Mouse (Mus musculus): Measurements from ENCODE around the gene Tbcc.

Gene Tbcc

DNA sequence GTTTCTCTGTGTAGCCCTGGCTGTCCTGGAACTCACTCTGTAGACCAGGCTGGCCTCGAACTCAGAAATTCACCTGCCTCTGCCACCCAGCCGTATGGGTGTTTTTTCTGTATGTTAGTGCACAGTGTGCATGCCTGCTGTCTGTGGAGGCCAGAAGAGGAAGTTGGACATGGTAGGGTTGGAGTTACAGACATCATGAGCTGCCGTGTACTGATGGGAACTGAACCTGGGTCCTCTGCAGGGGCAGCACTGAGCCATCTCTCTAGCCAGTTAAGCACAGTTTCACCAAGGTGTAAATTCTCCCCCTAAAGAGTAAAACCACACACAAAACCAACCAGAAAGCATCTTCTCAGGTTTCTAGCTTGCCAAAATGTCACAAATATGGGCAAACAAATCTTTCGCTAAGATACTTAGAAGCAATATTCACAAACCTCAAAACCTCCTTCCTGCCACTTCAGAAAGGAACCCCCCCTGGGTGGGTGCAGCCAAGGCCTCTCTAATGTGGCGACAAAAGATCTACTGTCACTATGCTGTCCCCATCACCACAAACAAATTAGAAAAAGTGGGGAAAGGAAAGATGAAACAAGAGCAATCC is 20.2 kb upstream of the Tbcc start:
- DNase-seq (ENCODE audit: low spot score): no peak

DNA sequence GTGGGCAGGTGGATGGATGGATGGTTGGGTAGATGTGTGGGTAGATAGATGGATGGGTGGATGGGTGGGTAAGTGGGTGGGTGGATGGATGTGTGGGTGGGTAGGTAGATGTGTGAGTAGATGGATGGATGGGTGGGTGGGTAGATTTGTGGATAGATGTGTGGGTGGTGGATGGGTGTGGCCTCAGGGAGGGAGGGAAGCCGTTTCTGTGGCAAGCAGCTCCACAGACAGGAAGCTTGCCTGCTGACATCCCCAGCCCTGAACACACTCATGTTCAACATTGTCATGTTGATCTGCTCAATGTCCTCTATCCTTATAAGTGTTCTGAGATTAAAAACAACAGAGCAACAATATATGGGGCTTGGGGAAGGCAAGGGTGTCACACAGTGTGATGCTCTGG is 19.6 kb upstream of the Tbcc start:
- no peak for DNase-seq (ENCODE audit: low spot score)

DNA sequence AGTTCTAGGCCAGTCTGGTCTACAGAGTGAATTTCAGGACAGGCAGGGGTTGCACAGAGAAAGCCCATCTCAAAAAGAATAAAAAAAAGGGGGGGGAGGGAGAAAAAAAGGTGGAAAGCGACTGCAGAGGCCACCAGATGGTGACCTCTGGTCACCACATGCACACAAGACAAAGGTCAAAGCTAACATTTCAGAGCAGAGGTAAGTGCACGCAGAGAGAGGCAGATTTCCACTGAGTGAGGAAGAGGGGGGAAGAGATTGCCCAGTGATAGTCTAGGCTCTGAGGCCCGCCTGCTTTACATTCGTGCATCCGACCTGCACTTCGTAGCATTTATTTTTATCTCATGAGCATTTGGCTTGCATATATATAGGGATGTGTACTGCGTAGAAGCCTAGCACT is 17.7 kb upstream of the Tbcc start:
- DNase-seq (ENCODE audit: low spot score): no peak

DNA sequence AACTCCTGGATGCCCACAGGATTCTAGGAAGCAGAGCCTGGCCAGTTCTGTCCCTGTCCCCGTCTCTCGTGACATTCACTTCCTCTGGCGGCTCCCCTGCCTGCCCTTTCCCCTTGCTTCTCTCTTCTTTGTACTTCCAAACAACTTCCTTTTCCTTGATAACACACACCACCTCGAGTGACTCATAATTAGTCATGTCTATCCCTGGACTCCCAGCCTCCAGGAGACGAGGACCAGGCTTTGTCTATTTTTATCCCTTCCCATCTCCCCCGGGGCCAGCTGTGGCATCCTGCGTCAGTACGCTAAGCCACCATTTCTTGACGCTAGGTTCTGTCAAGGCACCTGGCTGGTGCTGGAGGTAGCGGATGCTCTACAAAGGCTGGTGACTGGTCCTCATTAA is 16.4 kb upstream of the Tbcc start:
- DNase-seq (ENCODE audit: low spot score): peak; percentile 94

DNA sequence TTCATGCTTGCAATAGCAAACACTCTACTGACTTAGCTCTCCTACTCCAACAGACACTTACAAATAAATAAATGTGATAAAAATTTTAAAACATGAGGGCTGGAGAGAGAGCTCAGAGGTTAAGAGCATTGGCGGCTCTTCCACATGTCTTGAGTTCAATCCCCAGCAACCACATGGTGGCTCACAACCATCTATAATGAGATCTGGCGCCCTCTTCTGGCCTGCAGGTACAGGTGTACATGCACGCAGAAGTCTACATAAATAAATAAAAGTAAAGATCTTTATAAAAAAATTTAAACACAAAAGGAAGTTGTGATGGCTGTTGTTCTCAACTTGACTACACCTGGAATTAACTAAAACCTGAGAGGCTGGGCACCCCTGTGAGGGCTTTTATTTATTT is 14.9 kb upstream of the Tbcc start:
- no peak for DNase-seq (ENCODE audit: low spot score)

DNA sequence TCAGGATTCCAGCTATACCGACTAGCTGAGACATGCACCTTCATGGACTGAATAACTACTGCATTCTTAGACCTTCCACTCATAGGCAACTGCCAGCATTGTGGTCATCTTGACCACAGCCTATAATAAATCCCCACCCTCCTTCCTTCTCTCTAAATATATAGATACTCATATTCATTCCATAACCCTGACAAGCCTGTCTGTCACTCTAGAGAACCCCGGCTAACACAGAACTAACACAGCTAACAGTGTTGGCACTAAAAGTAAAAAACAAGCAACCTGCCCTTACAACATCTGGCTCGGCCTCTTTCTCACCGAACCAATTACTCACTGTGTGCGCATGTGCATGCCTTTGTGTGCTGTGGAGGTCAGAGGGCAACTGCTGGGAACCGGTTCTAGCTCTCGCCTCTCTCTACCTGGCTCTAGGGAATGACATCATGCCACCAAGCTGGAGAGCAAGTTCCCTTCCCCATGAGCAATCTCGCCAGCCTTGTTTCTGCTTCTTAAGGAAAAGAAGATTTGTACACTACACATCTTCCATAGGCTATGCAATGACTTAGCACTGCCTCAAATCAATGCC is 14.0 kb upstream of the Tbcc start:
- no peak for DNase-seq (ENCODE audit: low spot score)

DNA sequence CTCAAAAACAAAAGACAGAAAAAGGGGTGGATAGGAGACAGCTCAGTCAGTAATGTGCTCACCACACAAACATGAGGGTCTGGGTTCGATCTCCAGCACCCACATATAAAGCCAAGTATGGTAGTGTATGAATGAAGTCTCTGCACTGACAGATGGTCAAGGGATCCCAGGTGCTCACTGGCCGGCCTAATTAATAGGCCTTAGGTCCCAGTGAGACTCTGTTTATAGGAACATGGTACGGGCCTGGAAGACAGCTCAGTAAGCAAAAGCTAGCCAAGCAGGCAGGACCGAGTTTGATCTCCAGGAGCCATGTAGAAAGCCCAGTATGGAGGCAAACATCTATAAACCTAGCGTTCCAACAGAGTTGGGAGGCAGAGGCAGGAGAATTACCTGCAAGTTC is 13.4 kb upstream of the Tbcc start:
- DNase-seq (ENCODE audit: low spot score): no peak

DNA sequence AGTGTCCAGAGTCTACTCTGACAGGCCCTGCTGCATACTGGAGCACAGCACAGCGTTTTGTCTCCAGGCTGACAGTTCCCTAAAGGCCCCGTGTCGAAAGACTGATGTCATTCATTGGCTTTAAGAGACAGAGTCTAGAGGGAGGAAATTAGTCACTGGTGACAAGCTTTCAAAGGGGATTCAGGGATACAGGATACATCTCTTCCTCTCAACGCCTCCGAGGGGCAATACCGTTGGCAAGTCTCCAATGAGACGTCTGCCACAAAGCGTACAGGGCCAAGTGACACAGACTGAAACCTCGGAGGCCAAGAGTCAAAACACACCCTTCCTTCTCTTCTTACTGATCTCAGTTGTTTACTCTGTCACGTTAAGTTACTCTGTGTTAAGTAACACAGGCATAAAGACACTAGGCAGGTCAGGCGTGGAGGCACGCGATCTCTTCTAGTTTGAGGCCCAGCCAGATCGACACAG is 10.6 kb upstream of the Tbcc start:
- DNase-seq (ENCODE audit: low spot score): peak; percentile 77

DNA sequence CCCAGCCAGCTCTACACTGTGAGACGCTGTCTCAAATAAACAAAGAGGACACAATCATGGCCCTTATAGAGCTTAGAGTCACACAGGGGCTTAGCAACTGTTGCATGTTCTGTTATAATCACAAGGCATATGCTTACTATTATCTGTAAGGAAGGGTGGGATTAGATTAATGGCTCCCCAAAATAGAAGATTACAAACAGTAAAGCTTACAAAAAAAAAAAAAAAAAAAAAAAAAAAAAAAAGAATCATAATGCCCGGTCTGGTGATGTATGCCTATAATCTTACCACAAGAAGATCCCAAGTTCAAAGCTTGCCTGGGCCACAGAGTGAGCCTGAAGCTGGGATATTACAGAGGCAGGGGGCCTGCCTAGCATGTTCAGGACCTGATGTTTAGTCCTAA is 10.2 kb upstream of the Tbcc start:
- DNase-seq (ENCODE audit: low spot score): no peak

DNA sequence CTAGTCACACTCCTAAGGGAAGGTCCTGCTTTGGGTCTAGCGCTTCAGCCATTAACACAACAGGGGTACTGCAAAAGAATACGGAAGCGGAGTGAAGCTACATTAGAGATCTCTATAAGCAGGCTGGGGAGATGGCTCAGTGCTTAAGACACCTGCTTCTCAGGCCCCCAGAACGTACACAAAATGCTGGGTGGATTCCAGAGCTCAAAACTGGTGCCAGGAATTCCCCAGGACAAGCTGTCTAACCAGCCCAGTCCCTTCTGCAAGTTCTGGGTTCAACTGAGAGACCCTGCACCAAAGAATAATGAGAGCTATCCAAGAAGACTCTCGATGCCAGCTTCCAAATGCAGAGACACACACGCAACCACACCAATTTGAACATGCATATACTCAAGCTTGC is 8.8 kb upstream of the Tbcc start:
- DNase-seq (ENCODE audit: low spot score): no peak

DNA sequence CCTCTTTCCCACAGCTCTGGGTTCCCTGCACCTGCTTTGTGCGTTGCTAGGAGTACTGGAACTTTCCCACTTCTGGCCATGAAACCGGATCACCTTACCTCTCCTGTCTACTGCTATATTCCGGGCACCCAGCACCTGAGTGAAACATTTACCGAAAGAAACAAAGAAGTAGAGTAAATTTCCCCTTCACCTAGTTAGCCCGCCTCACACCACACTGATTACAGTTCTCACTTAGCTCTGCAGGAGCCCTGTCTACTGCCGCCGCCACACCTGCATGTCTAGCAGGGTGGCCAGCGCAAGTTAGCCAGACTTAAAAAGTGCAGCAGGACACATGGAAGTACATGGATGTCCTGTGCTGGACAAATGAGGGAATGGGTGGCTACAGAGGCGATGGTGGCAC is 7.4 kb upstream of the Tbcc start:
- DNase-seq (ENCODE audit: low spot score): no peak

DNA sequence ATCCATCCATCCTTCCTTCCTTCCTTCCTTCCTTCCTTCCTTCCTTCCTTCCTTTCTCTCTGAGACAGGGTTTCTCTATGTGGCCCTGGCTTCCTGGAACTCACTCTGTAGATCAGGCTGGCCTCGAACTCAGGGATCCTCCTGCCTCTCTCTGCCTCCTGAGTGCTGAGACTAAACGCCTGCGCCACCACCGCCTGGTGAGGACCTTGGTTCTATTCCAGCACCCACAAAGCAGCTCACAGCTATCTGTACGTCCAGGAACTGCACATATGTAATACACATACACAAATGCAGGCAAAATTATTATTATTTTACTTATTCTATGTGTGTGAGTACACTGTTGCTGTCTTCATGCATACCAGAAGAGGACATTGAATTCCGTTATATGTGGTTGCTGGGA is 5.7 kb upstream of the Tbcc start:
- DNase-seq (ENCODE audit: low spot score): no peak

DNA sequence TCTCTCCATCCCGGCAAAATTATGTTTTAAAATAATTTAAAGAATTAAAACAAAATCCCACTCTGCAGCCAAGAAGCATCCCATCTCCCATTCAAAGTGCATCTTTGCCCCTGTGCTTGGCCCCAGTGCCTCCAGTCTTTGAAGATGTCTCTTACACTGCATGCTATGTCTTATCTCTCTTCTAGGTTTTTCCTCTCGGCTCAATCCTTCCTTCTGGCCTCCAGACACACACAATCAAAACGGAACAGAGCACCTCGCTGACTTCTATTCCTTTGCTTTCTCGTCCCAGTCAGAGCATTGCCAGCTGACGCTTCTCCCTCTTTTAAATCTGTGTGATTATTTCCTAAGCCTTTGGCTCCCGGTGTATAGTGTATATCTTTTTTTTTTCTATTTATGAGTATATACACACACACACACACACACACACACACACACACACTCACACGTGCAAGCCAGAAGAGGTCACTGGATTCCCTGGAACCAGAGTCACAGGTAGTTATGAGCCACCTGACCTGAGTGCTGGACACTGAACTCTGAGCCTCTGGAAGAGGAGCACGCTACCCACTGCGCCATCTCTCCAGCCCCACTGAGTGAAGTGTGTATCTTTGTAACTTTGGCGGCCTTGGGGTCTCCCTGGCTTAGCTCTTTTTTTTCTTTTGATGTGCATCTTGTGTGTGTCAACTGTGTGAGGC is 5.1 kb upstream of the Tbcc start:
- no peak for DNase-seq (ENCODE audit: low spot score)

DNA sequence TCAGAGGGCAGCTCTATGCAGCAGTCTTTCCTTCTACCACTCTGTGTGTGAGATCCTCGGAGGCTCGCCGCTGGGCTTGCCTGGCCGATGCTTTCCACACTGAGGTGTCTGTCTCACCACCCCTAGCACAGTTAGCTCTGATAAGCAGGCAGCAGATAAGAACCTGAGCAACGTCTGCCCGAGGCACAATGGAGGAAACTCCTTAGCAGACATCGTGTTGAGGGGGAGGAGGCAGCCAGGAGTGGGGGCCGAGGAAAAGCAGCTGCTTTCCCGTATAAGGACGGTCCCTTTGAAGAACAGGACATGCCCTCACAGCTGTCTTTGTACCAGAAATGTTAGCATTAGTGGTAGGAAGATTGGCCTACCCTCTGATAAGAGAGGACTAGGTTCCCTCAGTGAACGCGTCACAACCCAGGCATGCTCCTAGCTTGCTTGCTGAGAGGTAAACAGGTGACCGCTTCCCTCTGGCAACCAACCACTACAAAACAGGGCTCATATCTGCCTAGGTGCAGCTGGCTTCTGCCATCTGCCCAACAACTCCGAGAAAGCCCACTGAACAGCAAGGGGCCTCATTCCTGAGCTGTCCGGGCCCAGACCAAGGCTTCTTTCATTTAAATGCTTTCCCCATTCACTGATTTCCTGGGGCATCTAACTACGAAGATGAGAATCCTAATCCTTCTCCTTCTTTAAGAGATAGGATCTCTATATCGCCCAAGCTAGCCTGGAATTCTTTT is 4.4 kb upstream of the Tbcc start:
- no peak for DNase-seq (ENCODE audit: low spot score)

DNA sequence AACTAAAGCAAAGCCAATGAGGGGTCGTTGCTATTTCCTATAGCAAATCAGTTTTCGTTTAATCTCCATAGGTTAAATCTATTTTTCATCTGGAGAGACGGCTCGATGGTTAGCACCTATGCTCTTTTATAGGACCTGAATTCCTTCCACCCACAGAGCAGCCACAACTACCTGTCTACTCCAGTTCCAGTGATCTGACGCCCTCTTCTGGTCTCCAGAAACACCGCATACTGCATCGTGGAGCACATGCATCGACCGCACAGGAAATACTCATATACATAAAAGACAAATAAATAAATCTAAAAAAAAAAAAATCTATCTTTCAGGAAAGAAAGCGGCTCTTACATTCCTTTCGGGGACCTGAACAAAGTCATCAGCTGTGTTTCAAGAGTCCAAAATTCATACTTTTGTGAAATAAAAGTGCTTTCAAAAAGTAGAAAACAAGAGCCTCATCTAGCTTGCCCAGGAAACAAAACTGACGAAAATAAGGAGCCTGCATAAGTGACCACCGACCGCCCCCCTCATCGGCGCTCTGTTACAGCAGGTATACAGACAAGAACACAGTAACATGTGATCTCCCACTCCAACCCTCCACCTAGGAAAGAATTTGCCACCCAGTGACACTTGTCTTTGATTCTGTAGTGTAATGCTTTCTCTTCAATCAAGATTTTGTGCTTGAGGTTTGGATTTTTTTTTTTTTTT is 1.8 kb upstream of the Tbcc start:
- peak; percentile 36 for DNase-seq (ENCODE audit: low spot score)

DNA sequence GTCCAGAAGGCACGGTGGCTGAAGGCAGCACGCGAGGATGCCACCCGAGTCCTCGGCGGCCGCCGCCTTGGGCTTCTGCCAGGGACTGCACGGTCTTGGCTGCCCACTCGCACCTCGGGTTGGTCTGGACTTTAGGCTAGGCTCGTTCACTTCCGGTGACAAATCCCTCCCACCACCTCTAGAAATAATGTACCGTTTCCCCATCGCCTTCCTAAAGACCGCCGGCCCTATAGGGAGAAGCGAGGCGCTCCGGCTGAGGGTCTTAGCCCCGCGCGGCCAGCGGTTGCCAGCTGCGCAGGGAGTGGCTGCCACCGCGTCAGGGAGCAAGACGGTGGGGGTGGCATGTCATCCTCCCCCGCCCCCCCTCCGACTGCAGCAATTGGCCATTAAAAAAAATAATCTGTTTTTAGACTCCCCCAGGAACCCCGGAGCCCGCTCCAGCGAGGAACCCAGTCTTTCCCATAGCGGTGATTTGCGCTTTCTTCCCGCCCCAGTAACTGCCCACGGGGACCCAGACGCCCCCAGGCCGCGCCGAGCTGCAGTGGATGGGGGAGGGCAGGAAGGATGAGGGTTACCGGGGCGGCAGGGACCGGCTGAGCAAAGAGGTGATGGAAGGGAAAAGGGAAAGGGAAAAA is 917 bp upstream of the Tbcc start:
- DNase-seq (ENCODE audit: low spot score): peak; percentile 85

DNA sequence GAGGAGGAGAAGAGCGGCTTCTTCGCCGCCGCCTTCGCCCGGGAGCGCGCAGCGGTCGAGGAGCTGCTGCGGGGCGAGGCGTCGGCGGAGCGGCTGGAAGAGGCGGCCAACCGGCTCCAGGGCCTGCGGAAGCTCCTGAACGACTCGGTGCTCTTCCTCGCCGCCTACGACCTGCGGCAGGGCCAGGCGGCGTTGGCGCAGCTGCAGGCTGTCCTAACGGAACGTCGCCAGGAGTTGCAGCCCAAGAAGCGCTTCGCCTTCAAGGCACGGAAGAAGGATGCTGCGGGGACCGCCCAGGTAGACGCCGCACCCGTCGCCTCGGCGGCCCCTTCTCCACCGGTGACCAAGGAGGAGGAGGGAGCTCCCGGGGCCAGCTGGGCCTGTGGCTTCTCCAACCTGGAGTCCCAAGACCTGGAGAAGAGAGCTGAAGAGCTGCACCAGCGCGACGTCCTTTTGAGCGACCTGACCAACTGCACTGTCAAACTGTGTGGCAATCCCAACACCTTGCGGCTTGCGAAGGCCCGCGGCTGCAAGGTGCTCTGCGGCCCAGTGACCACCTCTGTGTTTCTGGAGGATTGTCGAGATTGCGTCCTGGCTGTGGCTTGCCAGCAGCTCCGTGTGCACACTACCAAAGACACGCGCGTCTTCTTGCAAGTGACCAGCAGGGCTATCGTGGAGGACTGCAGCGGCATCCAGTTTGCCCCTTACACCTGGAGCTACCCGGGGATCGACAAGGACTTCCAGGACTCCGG is 535 bp downstream of the Tbcc start:
- DNase-seq (ENCODE audit: low spot score): peak; percentile 51

DNA sequence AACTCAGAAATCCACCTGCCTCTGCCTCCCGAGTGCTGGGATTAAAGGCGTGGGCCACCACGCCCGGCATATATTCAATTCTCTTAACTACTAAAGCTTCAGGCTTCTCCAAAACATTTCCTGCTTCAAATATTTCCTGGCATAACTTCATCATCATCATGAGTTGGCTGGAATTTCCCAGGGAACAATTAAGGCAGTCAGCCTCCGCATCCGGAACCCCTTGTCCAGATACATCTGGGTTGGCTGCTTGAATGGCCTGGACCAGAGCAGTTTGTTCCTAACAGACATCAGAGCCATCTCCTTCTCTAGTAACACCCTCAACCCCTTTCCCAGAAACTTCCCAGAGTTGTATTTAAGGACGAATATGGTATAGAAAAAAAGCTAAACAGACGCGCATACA is 4.9 kb downstream of the Tbcc start:
- no peak for DNase-seq (ENCODE audit: low spot score)

DNA sequence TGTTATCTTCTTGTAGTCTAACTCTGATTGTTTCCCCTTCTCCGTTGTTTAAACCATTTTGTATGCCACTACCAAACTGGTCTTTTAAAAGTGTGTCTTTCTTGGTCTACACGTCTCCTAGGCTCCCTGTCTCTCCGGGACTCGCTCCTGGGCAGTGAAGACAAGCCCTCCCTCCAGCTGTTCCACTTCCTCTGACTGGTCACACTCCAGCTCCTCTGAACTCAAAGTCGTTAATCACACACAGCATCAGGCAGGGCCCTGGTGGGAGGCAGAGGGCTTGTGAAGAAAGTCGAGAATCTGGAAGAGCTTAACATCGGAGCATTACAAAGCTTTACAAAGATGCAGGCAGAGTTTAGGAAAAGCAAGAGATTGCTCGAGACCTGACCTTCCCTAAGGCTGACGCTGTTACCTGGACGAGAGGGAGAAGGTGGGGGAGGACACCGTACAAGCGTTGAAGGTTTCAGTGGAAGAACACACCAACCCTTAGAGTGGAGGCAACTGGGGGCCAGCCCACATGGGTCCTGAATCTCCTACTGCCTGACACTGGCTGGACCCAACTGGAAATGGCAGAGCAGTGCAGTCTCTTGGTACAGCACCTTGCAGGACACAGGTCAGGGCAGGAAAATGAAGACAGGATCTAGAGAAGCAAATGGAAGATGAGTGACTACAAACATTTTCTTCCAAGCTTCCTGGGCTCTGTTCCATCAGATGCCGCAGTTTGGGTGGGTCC is 6.9 kb downstream of the Tbcc start:
- DNase-seq (ENCODE audit: low spot score): no peak

DNA sequence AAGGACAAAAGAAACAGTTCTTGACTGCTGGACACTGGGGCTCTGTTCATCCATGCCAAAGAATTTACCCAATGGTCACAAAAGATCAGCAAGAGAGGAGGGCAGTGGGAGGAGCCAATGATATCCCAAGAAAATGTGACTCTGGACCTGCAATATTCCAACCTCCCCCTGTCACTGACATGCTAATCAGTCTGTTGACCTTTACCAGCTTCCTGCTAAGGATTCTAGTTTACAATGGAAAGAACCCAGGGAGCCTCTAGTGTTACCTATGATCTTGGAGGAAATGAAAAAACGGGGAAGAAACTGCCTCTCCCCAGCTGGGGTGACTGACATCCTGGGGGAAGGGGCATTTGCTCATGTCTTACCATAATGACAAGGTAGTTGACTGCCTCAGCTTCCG is 10.5 kb downstream of the Tbcc start:
- DNase-seq (ENCODE audit: low spot score): no peak

Measured in MN1 (cell line).